Mouse (Mus musculus) heart, adult 2 months (tissue): ENCODE results near the gene Zfhx3. TPM values are rescaled to one million over a fixed set of nuclear protein-coding genes. Genes with fewer than 3 reads are reported as not detected.

ENCODE experiments used
- DNase-seq, 2 experiments: peaks; one replicate each; pipeline ENCODE4 v3.0.0; 2021
- H3K27ac ChIP-seq: fragments of 200-600 bp; 2 replicates; pipeline ENCODE4 v1.8.1; 2022
- H3K27me3 ChIP-seq: fragments of 200-500 bp; 2 replicates; pipeline ENCODE4 v1.6.1; 2012; ENCODE audit warnings: mild to moderate bottlenecking, low read length, inconsistent platforms, mixed read lengths; ENCODE audit not compliant: control insufficient read depth, insufficient read depth
- H3K36me3 ChIP-seq: fragments of 200-500 bp; 2 replicates; pipeline ENCODE4 v1.6.1; 2012; ENCODE audit warnings: low read length, inconsistent platforms; ENCODE audit not compliant: control insufficient read depth, insufficient read depth
- H3K4me1 ChIP-seq: fragments of 200-500 bp; 2 replicates; pipeline ENCODE4 v1.6.1; 2011; ENCODE audit warnings: low read length; ENCODE audit not compliant: control insufficient read depth, insufficient read depth
- H3K4me3 ChIP-seq: fragments of 200-600 bp; 2 replicates; pipeline ENCODE4 v1.8.1; 2022
- H3K79me2 ChIP-seq: fragments of 200-500 bp; replicated peaks from 2 replicates; pipeline ENCODE4 v1.6.1; 2012; ENCODE audit warnings: mild to moderate bottlenecking, inconsistent platforms, low read length, moderate library complexity, mixed read lengths; ENCODE audit not compliant: control insufficient read depth, insufficient read depth
- H3K9ac ChIP-seq: fragments of 200-500 bp; 2 replicates; pipeline ENCODE4 v1.6.1; 2012; ENCODE audit warnings: low read depth, mild to moderate bottlenecking, control low read depth, inconsistent platforms, low read length, mixed read lengths
- CTCF ChIP-seq: fragments of 200-600 bp; IDR thresholded peaks from 2 replicates; pipeline ENCODE4 v1.8.1; 2022; ENCODE audit warnings: antibody characterized with exemption, mild to moderate bottlenecking, moderate library complexity
- EP300 ChIP-seq: fragments of 200-500 bp; IDR thresholded peaks from 2 replicates; pipeline ENCODE4 v1.6.1; 2011; ENCODE audit warnings: low read depth, low read length, control low read depth; ENCODE audit not compliant: insufficient read depth
- POLR2A ChIP-seq: fragments of 200-500 bp; IDR thresholded peaks from 2 replicates; pipeline ENCODE4 v1.6.1; 2011; ENCODE audit warnings: mild to moderate bottlenecking, low read depth, low read length, control low read depth; ENCODE audit not compliant: insufficient read depth
- WGBS: fragments of 180-500 bp; shearing (Covaris S2); methylation state at CpG from one replicate; pipeline ENCODE4 v1.1.7; 2018; 5-methylcytosine and 5-hydroxymethylcytosine counted together
- intact Hi-C: fragments of 180-260 bp; cut with DNase I; formaldehyde crosslinking; loops from one replicate; pipeline ENCODE4 v1.15.1; 2025
- polyA plus RNA-seq: library from polyadenylated mRNA; depleted of rRNA; stranded (reverse); fragments of >200 nt; gene quantifications from 2 replicates; pipeline ENCODE4 v1.2.3, GENCODE M21; 2012
- total RNA-seq, 2 experiments: library from RNA; stranded (reverse); gene quantifications; 2 replicates each; pipeline ENCODE4 v1.2.3; 2021

Zfhx3 gene
- total and polyA plus RNA-seq, 3 experiments, result 1.8 to 8.3 (median 6.9) TPM

GRCm38 (mm10) chr8:108994187-108994586 is 1051.7 kb downstream of the Zfhx3 start:
- WGBS, result 39% methylated on average over 2 of the region's 2 CpGs
- Histone ChIP-seq H3K27ac (no peak overlapping the region), H3K4me3 (no peak overlapping the region), H3K79me2 (no peaks in the 10 kb centered on the region), H3K27me3 (no peaks in the 10 kb centered on the region), H3K4me1 (no peaks in the 10 kb centered on the region), H3K9ac (no peak overlapping the region), H3K36me3 (no peaks in the 10 kb centered on the region)
- DNase-seq, result no peak
- TF ChIP-seq EP300, result no peak
- no peak for TF ChIP-seq POLR2A
- TF ChIP-seq CTCF, result no peak
- intact Hi-C loops, result no loop called here

GRCm38 (mm10) chr8:108994880-108995279 is 1052.4 kb downstream of the Zfhx3 start:
- WGBS, result 89% methylated on average over 5 of the region's 5 CpGs
- Histone ChIP-seq H3K9ac (no peak overlapping the region), H3K4me1 (no peaks in the 10 kb centered on the region), H3K27me3 (no peaks in the 10 kb centered on the region), H3K79me2 (no peaks in the 10 kb centered on the region), H3K36me3 (no peaks in the 10 kb centered on the region), H3K4me3 (no peak overlapping the region), H3K27ac (no peak overlapping the region)
- intact Hi-C loops, result no loop called here
- no peak for TF ChIP-seq CTCF
- TF ChIP-seq EP300, result no peak
- TF ChIP-seq POLR2A, result no peak
- DNase-seq, result no peak

DNA sequence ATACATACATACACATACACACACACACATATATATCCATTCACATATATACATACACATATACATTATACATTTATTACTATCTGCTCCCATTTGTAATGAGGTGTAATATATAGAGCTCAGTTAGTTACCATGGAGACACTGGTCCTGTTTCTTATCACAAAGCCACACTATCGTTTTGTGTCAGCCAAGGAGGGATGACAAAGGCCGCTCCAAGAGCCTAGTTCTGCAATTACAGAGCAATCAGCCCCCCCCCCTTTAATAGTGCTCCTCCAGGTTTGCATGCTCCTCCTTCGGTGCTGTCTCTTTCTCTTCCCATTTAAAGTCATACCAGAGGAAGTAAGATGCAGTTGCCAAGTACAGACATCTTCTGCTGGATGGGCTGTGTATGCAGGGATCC is 1054.9 kb downstream of the Zfhx3 start:
- Histone ChIP-seq H3K27me3 (no peaks in the 10 kb centered on the region), H3K4me1 (no peaks in the 10 kb centered on the region), H3K36me3 (no peaks in the 10 kb centered on the region), H3K9ac (no peak overlapping the region), H3K27ac (no peak overlapping the region), H3K4me3 (no peak overlapping the region), H3K79me2 (no peaks in the 10 kb centered on the region)
- intact Hi-C loops, result no loop called here
- no peak for TF ChIP-seq EP300
- TF ChIP-seq CTCF, result no peak
- no peak for TF ChIP-seq POLR2A
- WGBS, result 49% methylated on average over 3 of the region's 3 CpGs
- DNase-seq, result no peak

GRCm38 (mm10) chr8:108999297-109000249 is 1057.1 kb downstream of the Zfhx3 start:
- TF ChIP-seq POLR2A (no peak), EP300 (no peak), CTCF (no peak)
- Histone ChIP-seq H3K36me3 (no peaks in the 10 kb centered on the region), H3K9ac (no peak overlapping the region), H3K4me1 (no peaks in the 10 kb centered on the region), H3K27me3 (no peaks in the 10 kb centered on the region), H3K27ac (no peak overlapping the region), H3K79me2 (no peaks in the 10 kb centered on the region), H3K4me3 (no peak overlapping the region)
- 78% methylated on average over 15 of the region's 15 CpGs for WGBS
- intact Hi-C loops, result no loop called here
- no peak for DNase-seq

DNA sequence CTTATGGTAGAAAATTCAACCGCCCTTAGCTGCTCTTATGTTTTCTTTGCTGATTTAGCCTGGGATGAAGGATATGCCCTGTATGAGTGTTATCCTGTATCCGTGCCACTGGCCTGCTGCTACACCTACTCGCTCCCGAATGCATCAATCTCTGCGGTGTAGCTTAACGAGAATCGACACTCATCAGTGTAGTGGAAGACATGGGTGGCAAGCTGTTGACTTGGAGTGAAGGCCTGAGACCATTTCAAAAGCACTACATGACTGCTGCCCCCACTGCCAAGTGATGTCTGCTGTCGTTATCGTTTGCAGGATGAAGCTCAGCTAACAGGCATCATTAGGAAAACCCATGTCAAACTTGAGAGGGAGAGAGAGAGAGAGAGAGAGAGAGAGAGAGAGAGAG is 1058.6 kb downstream of the Zfhx3 start:
- H3K27ac ChIP-seq, result no peak overlapping the region
- WGBS, result 76% methylated on average over 9 of the region's 9 CpGs

GRCm38 (mm10) chr8:109001923-109002322 is 1059.5 kb downstream of the Zfhx3 start:
- WGBS, result 76% methylated on average over 5 of the region's 5 CpGs
- intact Hi-C loops, result no loop called here
- no peak for DNase-seq
- no peak overlapping the region for H3K4me3 ChIP-seq
- no peak for TF ChIP-seq EP300
- no peak for TF ChIP-seq CTCF
- no peak for TF ChIP-seq POLR2A
- H3K27ac ChIP-seq, result no peak overlapping the region
- no peaks in the 10 kb centered on the region for H3K4me1 ChIP-seq
- no peak overlapping the region for H3K9ac ChIP-seq
- H3K27me3 ChIP-seq, result no peaks in the 10 kb centered on the region
- H3K79me2 ChIP-seq, result no peaks in the 10 kb centered on the region
- no peaks in the 10 kb centered on the region for H3K36me3 ChIP-seq

More for the DNA sequence above, 1058.6 kb downstream of the Zfhx3 start:
- no peak for DNase-seq
- H3K4me3 ChIP-seq, result no peak overlapping the region
- H3K27me3 ChIP-seq, result no peaks in the 10 kb centered on the region
- no peaks in the 10 kb centered on the region for H3K4me1 ChIP-seq
- no peak for TF ChIP-seq POLR2A
- TF ChIP-seq CTCF, result no peak
- no peak for TF ChIP-seq EP300
- intact Hi-C loops, result no loop called here
- no peak overlapping the region for H3K9ac ChIP-seq
- H3K36me3 ChIP-seq, result no peaks in the 10 kb centered on the region
- no peaks in the 10 kb centered on the region for H3K79me2 ChIP-seq
